Mouse (Mus musculus) testis, adult 2 months (tissue): ENCODE measurements around the gene Zfyve28.

Experiments
- CTCF ChIP-seq: fragments of 200-500 bp; IDR thresholded peaks from 2 replicates; pipeline ENCODE4 v1.5.1; 2012; ENCODE audit warnings: low read depth, mild to moderate bottlenecking, inconsistent platforms, low read length, moderate library complexity; ENCODE audit not compliant: control insufficient read depth, insufficient read depth, insufficient replicate concordance
- POLR2A ChIP-seq: fragments of 200-500 bp; IDR thresholded peaks from 2 replicates; pipeline ENCODE4 v1.6.1; 2012; ENCODE audit warnings: low read depth, mild to moderate bottlenecking, inconsistent platforms, low read length, moderate library complexity; ENCODE audit not compliant: control insufficient read depth

DNA sequence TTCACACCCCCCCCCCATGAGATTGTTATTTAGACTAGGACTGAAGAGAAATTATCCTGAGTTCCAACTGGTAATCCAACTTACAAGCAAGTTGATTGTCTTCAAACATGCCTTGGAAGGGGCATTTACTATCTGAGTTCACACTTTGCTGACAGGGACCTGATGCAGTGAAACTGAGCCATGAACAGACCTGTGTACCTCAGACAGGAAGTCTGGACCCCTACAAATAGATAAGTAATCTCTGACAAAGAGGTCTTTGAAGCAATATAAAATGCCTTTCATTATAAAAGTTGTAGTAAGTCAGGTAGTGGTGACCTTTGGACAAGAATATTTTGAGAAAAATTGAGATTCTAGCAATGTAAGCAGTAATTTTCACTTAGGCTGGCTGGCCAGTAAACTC lies 139.8 kb downstream of the Zfyve28 start:
- TF ChIP-seq POLR2A (no peak), CTCF (no peak)
